Mouse (Mus musculus) ES-Bruce4 (cell line): ENCODE measurements at regions not wholly inside any gene's neighbourhood (a gene's known extent, or its start where the extent isn't known, plus 50 kb on each side); places are given as distances from the start of the nearest gene placed in this dataset.

Source experiments
- H3K27ac ChIP-seq: 2 replicates; pipeline ENCODE4 v1.5.1; 2012; ENCODE audit warnings: low read length, inconsistent platforms; ENCODE audit not compliant: insufficient read depth
- H3K27me3 ChIP-seq: 2 replicates; pipeline ENCODE4 v1.6.1; 2012; ENCODE audit warnings: mild to moderate bottlenecking, low read length, inconsistent platforms; ENCODE audit not compliant: control insufficient read depth, poor library complexity, insufficient read depth, severe bottlenecking
- H3K36me3 ChIP-seq: 2 replicates; pipeline ENCODE4 v1.6.1; 2012; ENCODE audit warnings: inconsistent platforms, mild to moderate bottlenecking, low read length, moderate library complexity; ENCODE audit not compliant: control insufficient read depth, poor library complexity, insufficient read depth, severe bottlenecking
- H3K4me1 ChIP-seq: one replicate; pipeline ENCODE4 v1.8.1; 2011; ENCODE audit warnings: low read length; ENCODE audit not compliant: control insufficient read depth, insufficient read depth
- H3K4me3 ChIP-seq: 2 replicates; pipeline ENCODE4 v1.5.1; 2011; ENCODE audit warnings: low read depth, mild to moderate bottlenecking, low read length
- H3K9ac ChIP-seq: 2 replicates; pipeline ENCODE4 v1.6.1; 2012; ENCODE audit warnings: low read depth, mild to moderate bottlenecking, inconsistent platforms; ENCODE audit not compliant: poor library complexity, severe bottlenecking
- H3K9me3 ChIP-seq: replicated peaks from 2 replicates; pipeline ENCODE4 v1.6.1; 2012; ENCODE audit warnings: mild to moderate bottlenecking, low read length, inconsistent platforms; ENCODE audit not compliant: control insufficient read depth, poor library complexity, insufficient read depth, severe bottlenecking
- CTCF ChIP-seq: IDR thresholded peaks from one replicate; pipeline ENCODE4 v1.8.1; 2011; ENCODE audit warnings: low read depth, low read length
- EP300 ChIP-seq: IDR thresholded peaks from 2 replicates; pipeline ENCODE4 v1.6.1; 2011; ENCODE audit warnings: low read depth, low read length; ENCODE audit not compliant: insufficient read depth
- POLR2A ChIP-seq: IDR thresholded peaks from one replicate; pipeline ENCODE4 v1.8.1; 2011; ENCODE audit warnings: low read length; ENCODE audit not compliant: insufficient read depth

- TF ChIP-seq POLR2A, result no peak
- H3K9ac ChIP-seq, result no peak overlapping the region
- H3K4me1 ChIP-seq, result no peaks in the 10 kb centered on the region
- no peak overlapping the region for H3K4me3 ChIP-seq
- H3K27ac ChIP-seq, result no peak overlapping the region
- no peaks in the 10 kb centered on the region; the same call in 1 of the 2 replicates for H3K27me3 ChIP-seq
- H3K36me3 ChIP-seq, result no peaks in the 10 kb centered on the region
- no peaks in the 10 kb centered on the region for H3K9me3 ChIP-seq
Measured at GRCm38 (mm10) chr4:55860055-55860454, 327.8 kb upstream of the Klf4 start.

- Histone ChIP-seq H3K4me3 (no peak overlapping the region), H3K9ac (no peak overlapping the region), H3K4me1 (no peaks in the 10 kb centered on the region), H3K27me3 (no peaks in the 10 kb centered on the region; the same call in 1 of the 2 replicates), H3K36me3 (no peaks in the 10 kb centered on the region), H3K9me3 (no peaks in the 10 kb centered on the region), H3K27ac (no peak overlapping the region)
- TF ChIP-seq EP300 (no peak), CTCF (no peak), POLR2A (no peak)
Measured at GRCm38 (mm10) chr4:55859211-55859761, 327.0 kb upstream of the Klf4 start.

- Histone ChIP-seq H3K27me3 (no peaks in the 10 kb centered on the region; the same call in 1 of the 2 replicates), H3K9ac (no peak overlapping the region), H3K9me3 (no peaks in the 10 kb centered on the region), H3K4me3 (no peak overlapping the region), H3K36me3 (no peaks in the 10 kb centered on the region), H3K4me1 (no peaks in the 10 kb centered on the region), H3K27ac (no peak overlapping the region)
- TF ChIP-seq POLR2A (no peak), EP300 (no peak), CTCF (no peak)
Measured at GRCm38 (mm10) chr4:55851430-55851829, 319.2 kb upstream of the Klf4 start.

- Histone ChIP-seq H3K9me3 (no peaks in the 10 kb centered on the region), H3K36me3 (no peaks in the 10 kb centered on the region), H3K27me3 (no peaks in the 10 kb centered on the region; the same call in 1 of the 2 replicates), H3K4me1 (no peaks in the 10 kb centered on the region), H3K9ac (no peak overlapping the region), H3K27ac (no peak overlapping the region), H3K4me3 (no peak overlapping the region)
- TF ChIP-seq CTCF (no peak), EP300 (no peak), POLR2A (no peak)
Measured at GRCm38 (mm10) chr4:55851027-55851426, 318.8 kb upstream of the Klf4 start.

- no peak overlapping the region for H3K9ac ChIP-seq
- no peaks in the 10 kb centered on the region for H3K9me3 ChIP-seq
- H3K27me3 ChIP-seq, result no peaks in the 10 kb centered on the region; the same call in 1 of the 2 replicates
- no peak overlapping the region for H3K27ac ChIP-seq
- H3K4me1 ChIP-seq, result no peaks in the 10 kb centered on the region
- H3K36me3 ChIP-seq, result no peaks in the 10 kb centered on the region
- H3K4me3 ChIP-seq, result no peak overlapping the region
- TF ChIP-seq EP300, result no peak
- no peak for TF ChIP-seq CTCF
- no peak for TF ChIP-seq POLR2A
Measured at GRCm38 (mm10) chr4:55843727-55844401, 311.6 kb upstream of the Klf4 start.

GRCm38 (mm10) chr4:55838568-55838967, 306.3 kb upstream of the Klf4 start:
- TF ChIP-seq POLR2A (no peak), EP300 (no peak), CTCF (no peak)
- no peaks in the 10 kb centered on the region for H3K9me3 ChIP-seq
- H3K4me3 ChIP-seq, result no peak overlapping the region
- H3K36me3 ChIP-seq, result no peaks in the 10 kb centered on the region
- no peak overlapping the region for H3K27ac ChIP-seq
- H3K4me1 ChIP-seq, result no peaks in the 10 kb centered on the region
- H3K9ac ChIP-seq, result no peak overlapping the region
- H3K27me3 ChIP-seq, result no peaks in the 10 kb centered on the region; the same call in 1 of the 2 replicates
